ENCODE assay signal across 9 mouse cellular contexts in the genomic region with DNA sequence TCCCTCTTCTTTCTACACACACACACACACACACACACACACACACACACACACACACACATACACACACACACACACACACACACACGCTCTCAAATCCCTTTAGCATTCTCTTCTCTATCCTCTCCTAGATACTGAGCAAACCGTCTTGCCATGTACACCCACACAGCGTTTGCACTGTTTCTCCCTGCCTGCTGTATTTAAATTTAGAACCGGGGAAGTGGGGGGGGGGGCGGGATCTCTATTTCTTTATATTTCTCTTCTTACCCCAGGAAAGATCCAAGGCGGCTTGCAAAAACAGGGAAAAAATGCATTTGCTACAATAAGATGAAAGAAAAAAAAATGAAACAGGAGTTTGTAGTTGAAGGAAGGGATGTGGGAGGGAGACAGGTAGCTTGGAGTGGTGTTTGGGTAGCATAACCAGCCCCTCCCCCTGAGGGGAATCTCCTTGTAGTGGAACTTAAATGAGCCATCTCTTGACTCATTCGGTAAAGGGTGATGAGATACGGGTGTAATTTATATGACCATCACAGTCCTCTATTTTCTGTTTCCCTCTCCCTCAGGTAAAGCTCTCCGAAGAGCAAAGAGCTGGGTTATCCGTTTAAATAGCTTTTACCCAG. TPM values are rescaled to one million over a fixed set of nuclear protein-coding genes. Genes with fewer than 3 reads are reported as not detected.
DNase-seq lines count a peak whose midpoint lies in the region; ATAC-seq and TF ChIP-seq lines count a peak whose summit lies in the region.
"Had no signal": no experiment of that assay in that cellular context is flagged by ENCODE, and none has a peak within 500 bp of the region (broad histone marks: within the 10 kb centered on the region; RNA-seq: fewer than 3 reads in every experiment).

No protein-coding gene starts in this region.

- no peaks in the 10 kb centered on the region for H3K9me3 ChIP-seq in heart, embryonic 13.5 days
- no peaks in the 10 kb centered on the region for H3K9me3 ChIP-seq in ES-Bruce4 (replicated peaks; ENCODE audit: control insufficient read depth, insufficient read depth, low read length, poor library complexity, severe bottlenecking)
- no peaks in the 10 kb centered on the region for H3K9me3 ChIP-seq in limb, embryonic 15.5 days
- H3K9me3 ChIP-seq in stomach, embryonic 14.5 days (ENCODE audit: control insufficient read depth, low read depth, low read length), result no peaks in the 10 kb centered on the region

- peak overlapping the region; percentile 68 for H3K4me3 ChIP-seq in heart, embryonic 13.5 days
- no peak overlapping the region for H3K4me3 ChIP-seq in ES-Bruce4 (ENCODE audit: low read depth, low read length)
- peak overlapping the region; percentile 68 for H3K4me3 ChIP-seq in embryonic fibroblast, embryonic 13.5 days (ENCODE audit: insufficient read depth, low read length)
- H3K4me3 ChIP-seq in limb, embryonic 15.5 days, result peak overlapping the region; percentile 72
- H3K4me3 ChIP-seq in stomach, embryonic 14.5 days (ENCODE audit: low read depth, low read length), result peak overlapping the region; percentile 80

- TF ChIP-seq CTCF in ES-Bruce4 (IDR thresholded peaks at IDR 0.05; ENCODE audit: low read depth, low read length), result no peak
- TF ChIP-seq CTCF in embryonic fibroblast, embryonic 13.5 days (IDR thresholded peaks at IDR 0.05; ENCODE audit: borderline replicate concordance, insufficient read depth, low read length), result no peak

- H3K27ac ChIP-seq in heart, embryonic 13.5 days (replicated peaks), result no peak overlapping the region
- no peak overlapping the region for H3K27ac ChIP-seq in ES-Bruce4 (ENCODE audit: insufficient read depth, low read length)
- H3K27ac ChIP-seq in embryonic fibroblast, embryonic 13.5 days (ENCODE audit: insufficient read depth, low read length), result no peak overlapping the region
- H3K27ac ChIP-seq in limb, embryonic 15.5 days, result no peak overlapping the region
- no peak overlapping the region for H3K27ac ChIP-seq in stomach, embryonic 14.5 days (ENCODE audit: low read length)

- no peaks in the 10 kb centered on the region for H3K36me3 ChIP-seq in heart, embryonic 13.5 days
- H3K36me3 ChIP-seq in ES-Bruce4 (ENCODE audit: control insufficient read depth, insufficient read depth, low read length, poor library complexity, severe bottlenecking), result no peaks in the 10 kb centered on the region
- H3K36me3 ChIP-seq in limb, embryonic 15.5 days, result no peaks in the 10 kb centered on the region
- no peaks in the 10 kb centered on the region for H3K36me3 ChIP-seq in stomach, embryonic 14.5 days (ENCODE audit: control insufficient read depth, insufficient read depth, low read length)

- peak overlapping the region; percentile 90 for H3K4me2 ChIP-seq in heart, embryonic 13.5 days
- H3K4me2 ChIP-seq in limb, embryonic 15.5 days, result peak overlapping the region; percentile 87
- peak overlapping the region; percentile 80 for H3K4me2 ChIP-seq in stomach, embryonic 14.5 days (replicated peaks; ENCODE audit: low read depth, low read length)

- H3K27me3 ChIP-seq in heart, embryonic 13.5 days (replicated peaks), result peaks cover 48% of the 10 kb centered on the region
- H3K27me3 ChIP-seq in ES-Bruce4 (ENCODE audit: control insufficient read depth, insufficient read depth, low read length, poor library complexity, severe bottlenecking), result no peaks in the 10 kb centered on the region; the same call in 1 of the 2 replicates
- H3K27me3 ChIP-seq in limb, embryonic 15.5 days, result no peaks in the 10 kb centered on the region
- no peaks in the 10 kb centered on the region for H3K27me3 ChIP-seq in stomach, embryonic 14.5 days (ENCODE audit: control insufficient read depth, insufficient read depth, low read length)

- intact Hi-C loops in heart, postnatal 36 days (cut with DNase I), result loop anchor here (10.0 kb wide), 1 partner anchor 621 kb away; no protein-coding TSS in a partner anchor

- peak overlapping the region; percentile 83 for H3K9ac ChIP-seq in heart, embryonic 13.5 days
- H3K9ac ChIP-seq in ES-Bruce4 (ENCODE audit: low read depth, poor library complexity, severe bottlenecking), result peak overlapping the region; percentile 10; the same call in 1 of the 2 replicates
- peak overlapping the region; percentile 74; the same call in 1 of the 2 replicates for H3K9ac ChIP-seq in limb, embryonic 15.5 days
- H3K9ac ChIP-seq in stomach, embryonic 14.5 days (replicated peaks; ENCODE audit: low read depth, low read length), result no peak overlapping the region

- no peak for TF ChIP-seq POLR2A in ES-Bruce4 (IDR thresholded peaks at IDR 0.05; ENCODE audit: insufficient read depth, low read length)
- no peak for TF ChIP-seq POLR2A in embryonic fibroblast, embryonic 13.5 days (IDR thresholded peaks at IDR 0.05; ENCODE audit: low read depth, low read length)

- WGBS in heart, embryonic 13.5 days, result 17% methylated on average over 10 of the region's 10 CpGs
- WGBS in limb, embryonic 15.5 days, result 15% methylated on average over 10 of the region's 10 CpGs
- WGBS in stomach, embryonic 14.5 days, result 9% methylated on average over 10 of the region's 10 CpGs

- no peak for TF ChIP-seq EP300 in ES-Bruce4 (IDR thresholded peaks at IDR 0.05; ENCODE audit: insufficient read depth, low read depth, low read length)

- H3K4me1 ChIP-seq in heart, embryonic 13.5 days, result 0 out of 2 replicates have a peak, but pooled peaks cover 3% of the 10 kb centered on the region
- no peaks in the 10 kb centered on the region for H3K4me1 ChIP-seq in ES-Bruce4 (ENCODE audit: control insufficient read depth, insufficient read depth, low read length)
- peaks cover 3% of the 10 kb centered on the region; the same call in 1 of the 2 replicates for H3K4me1 ChIP-seq in embryonic fibroblast, embryonic 13.5 days (ENCODE audit: control insufficient read depth, insufficient read depth, low read length)
- peaks cover 11% of the 10 kb centered on the region for H3K4me1 ChIP-seq in limb, embryonic 15.5 days
- no peaks in the 10 kb centered on the region for H3K4me1 ChIP-seq in stomach, embryonic 14.5 days (ENCODE audit: control insufficient read depth, insufficient read depth, low read length)

- no peak for DNase-seq in heart, postnatal 36 days
- no peak for DNase-seq in yolk sac, embryonic 10.5 days (ENCODE audit: low spot score)
- no peak for DNase-seq in kidney, adult 9 months

- ATAC-seq in heart, embryonic 13.5 days (ENCODE audit: extremely low read depth, insufficient number of reproducible peaks, low FRiP score, low TSS enrichment), result no peak
- ATAC-seq in limb, embryonic 15.5 days (ENCODE audit: insufficient number of reproducible peaks, low FRiP score, low TSS enrichment, low read depth), result no peak
- no peak for ATAC-seq in stomach, embryonic 14.5 days (ENCODE audit: insufficient number of reproducible peaks, insufficient read depth, low FRiP score, low read depth)

RNA-seq across cellular contexts. Expression of gene Fam171b, which starts 0.9 kb away (rescaled TPM):
- 2.1 and 2.7 TPM in 2 replicates for polyA plus RNA-seq in heart, embryonic 13.5 days (2015; fragmentation: Nextera tagmentation; extraction: Ambion mirVana)
- under 1 TPM; 0.92 to 1.00 TPM for total RNA-seq in heart, postnatal 36 days (2021)
- polyA plus RNA-seq in ES-Bruce4 (2011; ENCODE audit: insufficient read depth, insufficient read length, low read depth, missing spikeins), result 2.5 and 2.7 TPM in 2 replicates
- polyA plus RNA-seq in embryonic fibroblast, embryonic 13.5 days (2011; ENCODE audit: insufficient read length, low read depth, missing spikeins), result 13.5 and 16.6 TPM in 2 replicates
- 12.1 and 13.3 TPM in 2 replicates for polyA plus RNA-seq in limb, embryonic 15.5 days (2015; fragmentation: Nextera tagmentation; extraction: Ambion mirVana)
- polyA plus RNA-seq in stomach, embryonic 14.5 days (2014; fragmentation: Nextera tagmentation; extraction: Ambion mirVana), result 21.9 and 22.8 TPM in 2 replicates
- total RNA-seq: MEL had no signal
